ENCODE assay signal across 19 mouse cellular contexts in genomic region chr10:20503265-20504025, GRCm38 (mm10).
DNase-seq lines count a peak whose midpoint lies in the region; TF ChIP-seq lines count a peak whose summit lies in the region.
"Had no signal": no experiment of that assay in that cellular context is flagged by ENCODE, and none has a peak within 500 bp of the region (broad histone marks: within the 10 kb centered on the region; RNA-seq: fewer than 3 reads in every experiment).

No protein-coding gene starts in this region.

- H3K4me3 ChIP-seq in heart, adult 2 months, result no peak overlapping the region
- no peak overlapping the region for H3K4me3 ChIP-seq in liver, adult 2 months (ENCODE audit: insufficient read depth, low read depth, low read length)
- no peak overlapping the region for H3K4me3 ChIP-seq in thymus, adult 2 months (ENCODE audit: control insufficient read depth, insufficient read depth, low read length)
- H3K4me3 ChIP-seq: embryonic facial prominence, embryonic 15.5 days; heart, embryonic 10.5 days; limb, embryonic 13.5 days had no signal

- no peaks in the 10 kb centered on the region for H3K27me3 ChIP-seq in heart, adult 2 months (ENCODE audit: control insufficient read depth, insufficient read depth, low read length)
- no peaks in the 10 kb centered on the region for H3K27me3 ChIP-seq in liver, adult 2 months (ENCODE audit: control insufficient read depth, insufficient read depth, low read length)
- no peaks in the 10 kb centered on the region for H3K27me3 ChIP-seq in thymus, adult 2 months (ENCODE audit: control insufficient read depth, insufficient read depth, low read length)
- H3K27me3 ChIP-seq: embryonic facial prominence, embryonic 15.5 days; limb, embryonic 13.5 days had no signal

- WGBS in heart, adult 2 months, result 88% methylated on average over 17 of the region's 17 CpGs
- 65% methylated on average over 17 of the region's 17 CpGs for WGBS in liver, adult 2 months
- 92% methylated on average over 17 of the region's 17 CpGs for WGBS in thymus, adult 2 months

- no peaks in the 10 kb centered on the region for H3K36me3 ChIP-seq in heart, adult 2 months (ENCODE audit: control insufficient read depth, insufficient read depth, low read length)
- no peaks in the 10 kb centered on the region for H3K36me3 ChIP-seq in liver, adult 2 months (ENCODE audit: control insufficient read depth, insufficient read depth, low read length)
- no peaks in the 10 kb centered on the region for H3K36me3 ChIP-seq in thymus, adult 2 months (ENCODE audit: control insufficient read depth, insufficient read depth, low read length)
- H3K36me3 ChIP-seq: embryonic facial prominence, embryonic 15.5 days; heart, embryonic 10.5 days; limb, embryonic 13.5 days had no signal

- intact Hi-C loops in heart, adult 2 months (cut with DNase I), result no loop called here
- intact Hi-C loops in heart, postnatal 14 days (cut with DNase I), result no loop called here

- peaks cover 4% of the 10 kb centered on the region for H3K4me1 ChIP-seq in heart, adult 2 months (ENCODE audit: control insufficient read depth, insufficient read depth, low read length)
- H3K4me1 ChIP-seq in liver, adult 2 months (ENCODE audit: control insufficient read depth, insufficient read depth, low read length), result peaks cover 6% of the 10 kb centered on the region
- H3K4me1 ChIP-seq in thymus, adult 2 months (replicated peaks; ENCODE audit: control insufficient read depth, insufficient read depth, low read length), result no peaks in the 10 kb centered on the region

- TF ChIP-seq EP300 in heart, adult 2 months (IDR thresholded peaks at IDR 0.05; ENCODE audit: insufficient read depth, low read depth, low read length), result no peak

- peak in 1 of 2 experiments; percentile 14 for DNase-seq in heart, adult 2 months
- DNase-seq in heart, postnatal 14 days, result no peak
- DNase-seq in liver, adult 2 months (ENCODE audit: extremely low read depth, low read depth, low spot score), result peak; percentile 86
- no peak for DNase-seq in liver
- peak; percentile 30 for DNase-seq in testis, postnatal 10 days (ENCODE audit: low spot score)
- no peak for DNase-seq in testis, postnatal 14 days (ENCODE audit: low spot score)
- no peak for DNase-seq in cerebellum, postnatal 4 days (ENCODE audit: low spot score in 2 of 2)
- DNase-seq in thymus, adult 2 months, result no peak
- DNase-seq: cerebellum, adult 9-11 months; gastrocnemius, postnatal 14 days; heart, postnatal 10 days; kidney, adult 11 months; layer of hippocampus, adult 9-11 months; right cerebral cortex, adult 18-20 months; thymus, postnatal 25 days had no signal

- H3K27ac ChIP-seq in heart, adult 2 months, result no peak overlapping the region
- no peak overlapping the region for H3K27ac ChIP-seq in liver, adult 2 months (replicated peaks; ENCODE audit: insufficient read depth, low read depth, low read length)
- no peak overlapping the region for H3K27ac ChIP-seq in thymus, adult 2 months (ENCODE audit: control insufficient read depth, insufficient read depth, low read length)
- H3K27ac ChIP-seq: embryonic facial prominence, embryonic 15.5 days; heart, embryonic 10.5 days; hindbrain, embryonic 14.5 days; limb, embryonic 13.5 days had no signal

- 0 out of 2 replicates have a peak, but pooled peaks have one; percentile 21 for TF ChIP-seq CTCF in heart, adult 2 months (IDR thresholded peaks at IDR 0.05)
- no peak for TF ChIP-seq CTCF in liver, adult 2 months (IDR thresholded peaks at IDR 0.05; ENCODE audit: low read depth, low read length)
- no peak for TF ChIP-seq CTCF in thymus, adult 2 months (IDR thresholded peaks at IDR 0.05; ENCODE audit: borderline replicate concordance, control insufficient read depth, extremely low read depth, insufficient read depth, low read length, poor library complexity)

- no peak for TF ChIP-seq POLR2A in heart, adult 2 months (IDR thresholded peaks at IDR 0.05; ENCODE audit: insufficient read depth, low read depth, low read length)
- TF ChIP-seq POLR2A in liver, adult 2 months (IDR thresholded peaks at IDR 0.05; ENCODE audit: extremely low read depth, insufficient read depth, low read length), result no peak
- no peak for TF ChIP-seq POLR2A in thymus, adult 2 months (IDR thresholded peaks at IDR 0.05; ENCODE audit: control insufficient read depth, extremely low read depth, insufficient read depth, low read length, poor library complexity)

- H3K79me2 ChIP-seq in heart, adult 2 months (replicated peaks; ENCODE audit: control insufficient read depth, insufficient read depth, low read length), result no peaks in the 10 kb centered on the region
- no peaks in the 10 kb centered on the region; the same call in 1 of the 2 replicates for H3K79me2 ChIP-seq in liver, adult 2 months (ENCODE audit: control insufficient read depth, insufficient read depth, low read length)

- H3K9ac ChIP-seq in heart, adult 2 months (ENCODE audit: low read depth, low read length), result no peak overlapping the region
- H3K9ac ChIP-seq in liver, adult 2 months (ENCODE audit: low read depth, low read length), result no peak overlapping the region
- H3K9ac ChIP-seq: embryonic facial prominence, embryonic 15.5 days; hindbrain, embryonic 14.5 days; limb, embryonic 13.5 days had no signal

Comparison
In these comparisons a context has a peak if more than half of its experiments do, and no peak if none do; other contexts are left out.
1. DNase-seq: peak in liver, adult 2 months (single experiment) and testis, postnatal 10 days (single experiment); none in heart, postnatal 14 days (0 of 2), liver (single experiment), testis, postnatal 14 days (single experiment), cerebellum, postnatal 4 days (0 of 2) and thymus, adult 2 months (single experiment).